Mouse (Mus musculus) lung, adult 2 months (tissue): ENCODE results near the gene Hic2.
"Not testable (repeated sequence)": the region's sequence is repeated elsewhere in the genome, so short reads cannot be mapped to it uniquely, and the experiment has no call there.

ENCODE experiments used
- CTCF ChIP-seq: fragments of 200-500 bp; IDR thresholded peaks from 2 replicates; pipeline ENCODE4 v1.5.1; 2011; ENCODE audit warnings: mild to moderate bottlenecking, low read length, control low read depth; ENCODE audit not compliant: insufficient read depth
- POLR2A ChIP-seq: fragments of 200-500 bp; IDR thresholded peaks from 2 replicates; pipeline ENCODE4 v1.6.1; 2011; ENCODE audit warnings: low read depth, mild to moderate bottlenecking, control low read depth, low read length, borderline replicate concordance; ENCODE audit errors: extremely low read depth

DNA sequence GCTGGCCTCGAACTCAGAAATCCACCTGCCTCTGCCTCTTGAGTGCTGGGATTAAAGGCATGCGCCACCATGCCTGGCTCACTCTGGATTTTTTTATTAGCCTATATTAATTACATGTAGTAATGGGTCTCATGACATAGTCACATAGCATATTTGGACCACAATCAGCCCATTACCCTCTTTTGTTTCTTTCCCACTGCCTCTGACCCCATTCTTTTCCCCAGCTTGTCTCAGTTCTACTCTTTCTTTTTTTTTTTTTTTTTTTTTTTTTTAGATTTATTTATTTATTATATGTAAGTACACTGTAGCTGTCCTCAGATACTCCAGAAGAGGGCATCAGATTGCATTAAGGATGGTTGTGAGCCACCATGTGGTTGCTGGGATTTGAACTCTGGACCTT is 1.8 kb upstream of the Hic2 start:
- not testable (repeated sequence) for TF ChIP-seq CTCF, POLR2A
